Mouse (Mus musculus) limb, embryonic 12.5 days (tissue): ENCODE data around the gene Metrnl. TPM values are rescaled to one million over a fixed set of nuclear protein-coding genes. Genes with fewer than 3 reads are reported as not detected.
A peak's percentile ranks its signal among the peaks of the same experiment; 100 is the strongest.

Experiments used
- ATAC-seq: fragments of 200-750 bp; cut with Nextera tagmentation; 2 replicates; pipeline ENCODE4 v1.8.0; 2017; ENCODE audit warnings: low read depth, moderate TSS enrichment; ENCODE audit not compliant: insufficient number of reproducible peaks, insufficient read depth, low FRiP score, low TSS enrichment
- H3K27ac ChIP-seq: fragments of 300-500 bp; sonication (generic); 2 replicates; pipeline ENCODE4 v1.5.1; 2016; ENCODE audit warnings: mild to moderate bottlenecking, moderate library complexity
- H3K27me3 ChIP-seq: fragments of 300-500 bp; sonication (generic); 2 replicates; pipeline ENCODE4 v1.6.1; 2016; ENCODE audit warnings: mild to moderate bottlenecking, moderate library complexity
- H3K36me3 ChIP-seq: fragments of 300-500 bp; sonication (generic); 2 replicates; pipeline ENCODE4 v1.6.1; 2016; ENCODE audit warnings: mild to moderate bottlenecking, moderate library complexity
- H3K4me1 ChIP-seq: fragments of 300-500 bp; sonication (generic); replicated peaks from 2 replicates; pipeline ENCODE4 v1.6.1; 2016
- H3K4me2 ChIP-seq: fragments of 300-500 bp; sonication (generic); 2 replicates; pipeline ENCODE4 v1.6.1; 2016; ENCODE audit warnings: mild to moderate bottlenecking, moderate library complexity
- H3K4me3 ChIP-seq: fragments of 300-500 bp; sonication (generic); replicated peaks from 2 replicates; pipeline ENCODE4 v1.5.1; 2016; ENCODE audit warnings: mild to moderate bottlenecking
- H3K9ac ChIP-seq: fragments of 300-500 bp; sonication (generic); replicated peaks from 2 replicates; pipeline ENCODE4 v1.6.1; 2016; ENCODE audit warnings: mild to moderate bottlenecking, moderate library complexity
- H3K9me3 ChIP-seq: fragments of 300-500 bp; sonication (generic); 2 replicates; pipeline ENCODE4 v1.6.1; 2016; ENCODE audit warnings: mild to moderate bottlenecking, moderate library complexity
- WGBS: fragments of 180-500 bp; shearing (Covaris S2); methylation state at CpG from one replicate; pipeline ENCODE4 v1.1.7; 2016; 5-methylcytosine and 5-hydroxymethylcytosine counted together
- polyA plus RNA-seq: library from polyadenylated mRNA; unstranded; fragments of >200 nt; fragmentation: Nextera tagmentation; extraction: Ambion mirVana; gene quantifications from 2 replicates; pipeline ENCODE4 v1.2.1, GENCODE M21; 2016

The Metrnl gene
- polyA plus RNA-seq, 1 experiment from 2014 or later, result 7.5 TPM

DNA sequence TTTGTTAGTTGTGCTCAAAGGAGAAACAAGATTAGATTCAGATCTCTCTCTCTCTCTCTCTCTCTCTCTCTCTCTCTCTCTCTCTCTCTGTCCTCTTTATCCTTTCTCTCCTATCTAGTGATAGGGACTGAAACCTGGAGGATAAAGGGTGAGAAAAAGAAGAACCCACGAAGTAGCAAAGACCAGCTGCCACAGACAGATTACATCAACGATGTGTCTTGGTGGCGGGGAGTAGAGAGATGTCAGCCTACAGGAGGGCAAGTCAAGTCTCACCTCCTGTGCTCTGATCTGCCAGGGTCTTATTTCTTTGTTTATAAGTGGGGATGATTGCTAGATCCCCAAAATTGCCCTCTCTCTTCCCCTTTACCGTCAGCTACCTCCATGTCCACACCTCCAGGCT, 7.9 kb downstream of the Metrnl start:
- Histone ChIP-seq H3K4me3 (no peak overlapping the region), H3K27me3 (peaks cover 13% of the 10 kb centered on the region), H3K27ac (no peak overlapping the region), H3K36me3 (no peaks in the 10 kb centered on the region), H3K9me3 (no peaks in the 10 kb centered on the region), H3K4me2 (no peak overlapping the region), H3K4me1 (peaks cover 27% of the 10 kb centered on the region), H3K9ac (no peak overlapping the region)
- WGBS, result 67% methylated on average over 4 of the region's 4 CpGs
- no peak for ATAC-seq

DNA sequence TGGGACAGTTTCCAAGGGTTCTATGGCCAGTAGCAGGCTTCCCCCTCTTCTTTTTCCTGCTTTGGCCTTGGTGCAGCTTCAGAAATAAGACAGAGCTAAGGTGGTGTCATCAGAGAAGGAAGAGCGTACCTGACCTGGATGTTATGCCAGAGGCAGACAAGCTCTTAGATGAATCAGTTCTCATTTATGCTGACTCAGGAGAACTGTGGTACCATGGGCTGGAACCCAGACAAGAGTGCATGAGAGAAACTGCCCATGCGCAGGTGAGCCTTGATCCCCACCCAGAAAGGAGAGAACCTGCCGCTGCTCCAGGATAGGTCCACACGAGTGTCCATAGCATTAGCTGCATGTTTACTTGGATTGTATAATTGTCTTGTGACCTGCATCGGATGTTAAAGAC, 8.9 kb downstream of the Metrnl start:
- H3K27me3 ChIP-seq, result peaks cover 3% of the 10 kb centered on the region
- H3K9ac ChIP-seq, result no peak overlapping the region
- peaks cover 24% of the 10 kb centered on the region for H3K4me1 ChIP-seq
- ATAC-seq, result no peak
- no peaks in the 10 kb centered on the region for H3K9me3 ChIP-seq
- WGBS, result 94% methylated on average over 5 of the region's 5 CpGs
- H3K36me3 ChIP-seq, result no peaks in the 10 kb centered on the region
- H3K4me3 ChIP-seq, result no peak overlapping the region
- H3K4me2 ChIP-seq, result no peak overlapping the region
- no peak overlapping the region for H3K27ac ChIP-seq

DNA sequence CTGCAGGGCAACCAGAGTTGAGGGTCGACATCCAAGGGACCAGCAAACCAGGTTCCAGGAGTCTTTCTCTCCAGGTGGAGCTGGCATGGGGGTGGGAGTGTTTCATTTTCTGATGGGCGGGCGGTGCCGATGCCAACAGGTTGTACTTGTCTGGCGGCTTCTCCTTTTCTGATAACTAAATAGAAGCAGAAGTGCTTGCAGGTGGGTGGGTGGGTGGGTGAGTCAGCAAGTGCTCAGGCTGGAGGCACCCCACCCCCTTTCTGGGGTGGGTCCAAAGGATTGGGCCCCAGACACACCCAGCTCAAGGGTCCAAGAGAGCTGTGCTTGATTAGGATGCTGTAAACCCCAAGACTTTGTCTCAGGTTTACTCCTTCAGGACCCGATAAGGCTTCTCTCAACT, 11.6 kb downstream of the Metrnl start:
- H3K36me3 ChIP-seq, result peaks cover 5% of the 10 kb centered on the region; the same call in 1 of the 2 replicates
- 89% methylated on average over 6 of the region's 6 CpGs for WGBS
- H3K27me3 ChIP-seq, result no peaks in the 10 kb centered on the region
- H3K4me1 ChIP-seq, result 0 out of 2 replicates have a peak, but pooled peaks cover 1% of the 10 kb centered on the region
- H3K4me3 ChIP-seq, result no peak overlapping the region
- no peak overlapping the region for H3K9ac ChIP-seq
- no peak overlapping the region for H3K4me2 ChIP-seq
- no peak for ATAC-seq
- H3K27ac ChIP-seq, result no peak overlapping the region
- H3K9me3 ChIP-seq, result no peaks in the 10 kb centered on the region

DNA sequence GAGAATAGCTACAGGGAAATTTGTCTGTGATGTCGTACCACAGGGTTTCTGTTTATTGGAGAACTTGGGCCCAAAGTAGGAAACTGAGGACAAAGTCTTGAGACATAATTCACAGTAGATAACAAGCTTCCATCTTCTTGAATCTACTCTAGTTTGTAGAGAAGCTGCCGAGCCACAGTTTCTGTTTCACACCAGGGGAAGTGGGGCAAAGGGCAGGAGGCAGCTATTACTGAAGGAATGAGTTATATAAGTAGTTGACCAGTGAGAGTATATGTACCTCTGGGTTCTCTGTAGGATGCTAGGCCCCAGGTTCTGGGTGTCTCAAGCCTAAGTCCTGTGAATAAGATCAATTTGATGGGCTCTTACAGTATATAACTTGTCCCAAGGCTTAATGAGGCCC, 12.2 kb downstream of the Metrnl start:
- H3K4me2 ChIP-seq, result no peak overlapping the region
- peaks cover 5% of the 10 kb centered on the region; the same call in 1 of the 2 replicates for H3K36me3 ChIP-seq
- no peak overlapping the region for H3K4me3 ChIP-seq
- no peak overlapping the region for H3K9ac ChIP-seq
- H3K27me3 ChIP-seq, result no peaks in the 10 kb centered on the region
- no peak overlapping the region for H3K27ac ChIP-seq
- ATAC-seq, result no peak
- H3K4me1 ChIP-seq, result no peaks in the 10 kb centered on the region
- 87% methylated on average over 2 of the region's 2 CpGs for WGBS
- no peaks in the 10 kb centered on the region for H3K9me3 ChIP-seq

DNA sequence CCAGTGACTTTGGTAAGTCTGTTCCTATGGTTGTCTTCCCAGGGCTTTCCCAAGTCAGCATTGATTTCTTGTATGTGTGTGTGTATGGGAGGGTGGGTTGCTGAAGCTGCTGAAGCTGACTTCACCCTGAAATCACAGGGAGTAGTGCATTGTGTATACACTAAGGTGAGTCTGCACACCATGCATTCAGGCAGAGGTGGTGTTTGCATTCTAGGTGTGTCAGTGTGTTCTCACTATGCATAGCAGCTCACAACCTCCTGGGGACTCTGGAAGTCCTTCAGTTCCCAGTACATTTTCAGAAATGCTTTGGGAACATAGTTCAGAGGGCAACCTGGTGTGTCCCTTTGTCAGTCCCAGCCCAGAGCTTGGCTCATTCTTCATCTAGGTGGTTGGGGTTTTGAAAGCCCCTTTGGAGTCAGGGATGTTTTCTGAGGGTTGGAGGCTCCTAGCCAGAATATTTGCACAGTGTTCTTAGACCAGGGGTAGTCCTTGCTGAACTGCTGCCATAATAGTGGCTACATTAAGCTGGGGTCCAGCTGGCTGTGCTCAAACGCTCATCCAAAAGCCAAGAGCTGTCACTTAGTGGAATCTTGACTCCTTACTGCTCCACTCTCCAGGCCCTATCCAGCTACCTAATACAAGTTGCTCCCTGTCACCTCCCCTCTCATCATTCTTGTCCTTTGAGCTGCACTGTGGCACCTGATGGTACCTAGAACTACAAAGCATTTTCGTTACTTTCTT, 13.6 kb downstream of the Metrnl start:
- H3K9ac ChIP-seq, result no peak overlapping the region
- no peak overlapping the region for H3K4me3 ChIP-seq
- H3K27me3 ChIP-seq, result no peaks in the 10 kb centered on the region
- 85% methylated on average over 2 of the region's 2 CpGs for WGBS
- no peaks in the 10 kb centered on the region for H3K9me3 ChIP-seq
- peaks cover 5% of the 10 kb centered on the region; the same call in 1 of the 2 replicates for H3K36me3 ChIP-seq
- H3K4me1 ChIP-seq, result no peaks in the 10 kb centered on the region
- ATAC-seq, result no peak
- H3K27ac ChIP-seq, result no peak overlapping the region
- H3K4me2 ChIP-seq, result no peak overlapping the region

DNA sequence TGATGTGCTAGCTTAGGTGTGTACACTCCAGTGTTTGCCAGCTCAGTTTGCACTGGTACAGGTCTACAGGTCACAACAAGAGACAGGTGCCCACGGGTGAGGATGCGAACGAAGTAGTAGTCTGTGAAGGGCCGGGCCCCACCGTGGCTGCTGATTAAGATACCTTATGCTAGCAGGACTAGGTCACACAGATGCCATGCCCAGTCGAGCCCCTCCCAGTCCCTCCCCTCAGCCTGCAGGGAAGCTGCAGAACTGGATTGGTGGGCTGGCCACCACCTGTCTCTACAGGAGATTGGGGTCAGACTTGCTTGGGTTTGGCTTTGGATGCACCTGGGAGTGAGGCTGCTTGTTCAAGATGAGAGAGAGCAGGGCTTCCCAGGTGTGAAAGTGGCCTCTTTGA, 16.4 kb downstream of the Metrnl start:
- H3K4me3 ChIP-seq, result no peak overlapping the region
- 52% methylated on average over 6 of the region's 6 CpGs for WGBS
- H3K9me3 ChIP-seq, result no peaks in the 10 kb centered on the region
- no peak overlapping the region for H3K4me2 ChIP-seq
- peaks cover 5% of the 10 kb centered on the region; the same call in 1 of the 2 replicates for H3K36me3 ChIP-seq
- no peak overlapping the region for H3K27ac ChIP-seq
- no peak overlapping the region for H3K9ac ChIP-seq
- H3K27me3 ChIP-seq, result no peaks in the 10 kb centered on the region
- H3K4me1 ChIP-seq, result no peaks in the 10 kb centered on the region
- ATAC-seq, result no peak

DNA sequence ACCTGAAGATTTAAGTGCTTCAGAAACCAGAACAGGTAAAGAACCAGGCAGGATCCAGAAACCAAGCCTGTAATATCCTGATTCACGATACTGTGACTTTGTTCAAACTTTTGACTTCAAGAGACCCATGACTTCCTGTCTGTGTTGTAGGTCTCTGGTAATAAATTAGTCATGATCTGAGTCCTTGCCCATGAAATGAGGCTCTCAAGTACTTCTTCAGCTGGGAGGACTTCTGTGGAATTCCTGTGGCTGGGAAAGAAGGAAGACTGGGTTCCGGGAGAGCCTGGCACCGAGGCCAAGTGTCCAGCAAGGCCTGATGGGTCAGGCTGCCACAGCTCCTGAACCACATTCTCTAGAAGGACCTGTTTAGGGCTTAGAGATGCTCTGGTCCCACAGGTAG, 19.4 kb downstream of the Metrnl start:
- H3K9ac ChIP-seq, result no peak overlapping the region
- H3K4me1 ChIP-seq, result no peaks in the 10 kb centered on the region
- no peak overlapping the region for H3K4me3 ChIP-seq
- ATAC-seq, result no peak
- H3K27ac ChIP-seq, result no peak overlapping the region
- peaks cover 2% of the 10 kb centered on the region; the same call in 1 of the 2 replicates for H3K36me3 ChIP-seq
- WGBS, result 82% methylated on average over 3 of the region's 3 CpGs
- H3K27me3 ChIP-seq, result no peaks in the 10 kb centered on the region
- H3K9me3 ChIP-seq, result no peaks in the 10 kb centered on the region
- no peak overlapping the region for H3K4me2 ChIP-seq

DNA sequence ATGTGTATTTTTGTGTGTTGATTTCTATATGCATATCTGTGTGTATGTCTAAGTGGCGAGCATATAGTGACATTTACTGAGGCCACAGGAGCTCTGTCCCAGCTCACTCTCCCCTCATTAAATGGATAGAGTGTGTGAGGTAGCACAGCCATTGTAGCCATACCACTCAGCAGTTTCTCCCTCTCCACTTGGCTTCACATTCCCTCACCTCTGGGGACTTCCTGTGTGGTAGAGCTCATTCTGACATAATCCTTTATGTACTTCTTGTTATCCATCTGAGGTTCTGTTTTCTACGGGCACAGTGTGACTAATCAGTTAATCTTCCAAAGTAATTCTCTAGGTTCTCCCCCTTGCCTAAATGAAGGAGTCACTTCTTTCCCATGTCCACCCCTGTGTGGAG, 21.1 kb downstream of the Metrnl start:
- no peak for ATAC-seq
- H3K4me2 ChIP-seq, result no peak overlapping the region
- H3K27me3 ChIP-seq, result no peaks in the 10 kb centered on the region
- H3K4me1 ChIP-seq, result no peaks in the 10 kb centered on the region
- no peaks in the 10 kb centered on the region for H3K36me3 ChIP-seq
- no peaks in the 10 kb centered on the region for H3K9me3 ChIP-seq
- H3K4me3 ChIP-seq, result no peak overlapping the region
- no peak overlapping the region for H3K9ac ChIP-seq
- WGBS, result 77% methylated on average over 2 of the region's 2 CpGs
- no peak overlapping the region for H3K27ac ChIP-seq

DNA sequence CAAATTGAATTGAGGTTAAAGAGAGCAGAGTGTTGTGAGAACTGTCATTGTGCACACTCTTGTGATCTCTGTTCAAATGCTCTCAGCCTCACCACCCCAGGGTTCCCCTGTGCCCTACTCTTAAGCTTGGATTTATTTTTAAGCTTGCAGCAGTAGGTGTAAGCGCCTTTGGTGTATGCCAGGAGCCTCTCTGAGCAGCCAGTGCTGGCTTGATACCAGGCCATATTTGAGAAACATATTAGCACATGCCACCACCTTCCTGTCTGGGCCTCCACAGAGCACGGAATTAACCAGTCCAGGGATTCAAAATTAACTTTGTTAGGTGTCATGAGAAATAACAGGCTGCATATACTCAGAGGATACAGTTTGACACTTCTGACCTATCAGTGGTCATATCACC, 25.3 kb downstream of the Metrnl start:
- Histone ChIP-seq H3K9ac (no peak overlapping the region), H3K36me3 (no peaks in the 10 kb centered on the region), H3K9me3 (no peaks in the 10 kb centered on the region), H3K4me3 (no peak overlapping the region), H3K27ac (no peak overlapping the region), H3K4me1 (no peaks in the 10 kb centered on the region), H3K4me2 (no peak overlapping the region), H3K27me3 (no peaks in the 10 kb centered on the region)
- 77% methylated on average over 2 of the region's 2 CpGs for WGBS
- ATAC-seq, result no peak

DNA sequence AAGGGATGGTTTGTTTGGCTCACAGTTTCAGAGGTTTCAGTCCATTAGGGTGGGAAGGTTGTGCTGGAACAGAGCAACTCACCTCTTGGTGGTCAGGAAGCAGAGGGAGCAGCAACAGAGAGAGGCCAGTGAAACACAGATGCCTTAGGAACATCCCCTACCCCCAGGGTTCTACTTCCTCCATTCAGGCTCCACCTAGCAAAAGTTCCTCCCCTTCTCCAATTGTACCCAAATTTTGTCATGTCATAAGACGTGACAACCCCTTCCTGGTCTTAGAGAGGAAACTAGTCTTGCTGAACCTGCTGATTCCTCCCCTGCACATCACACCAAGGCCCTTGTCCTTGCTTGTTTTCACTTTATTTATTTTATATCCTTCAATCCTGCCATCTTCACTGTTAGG, 32.8 kb downstream of the Metrnl start:
- no peak overlapping the region for H3K27ac ChIP-seq
- H3K9me3 ChIP-seq, result no peaks in the 10 kb centered on the region
- no peak overlapping the region for H3K9ac ChIP-seq
- H3K4me3 ChIP-seq, result no peak overlapping the region
- ATAC-seq, result no peak
- peaks cover 18% of the 10 kb centered on the region for H3K4me1 ChIP-seq
- no peaks in the 10 kb centered on the region for H3K36me3 ChIP-seq
- no peak overlapping the region for H3K4me2 ChIP-seq
- WGBS, result 65% methylated on average over 1 of the region's 1 CpGs
- H3K27me3 ChIP-seq, result no peaks in the 10 kb centered on the region

DNA sequence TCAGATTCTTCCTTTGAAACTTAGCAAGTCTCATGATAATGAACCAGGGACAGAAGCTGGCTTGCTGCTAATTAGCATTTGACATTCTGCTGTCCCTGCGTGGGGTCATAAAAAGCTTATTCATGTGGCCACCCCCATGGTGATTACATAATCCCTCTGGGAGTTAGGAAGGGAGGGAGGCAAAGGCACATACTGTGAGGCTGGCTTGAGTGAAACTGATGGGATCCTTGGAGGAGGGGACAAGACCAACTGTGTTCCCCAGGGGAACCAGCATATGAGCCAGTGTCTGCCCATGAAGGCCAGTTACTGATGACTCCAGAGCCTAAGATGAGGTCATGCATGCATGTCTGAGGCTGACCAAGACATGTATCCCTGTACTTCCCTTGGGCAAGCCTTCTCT, 33.5 kb downstream of the Metrnl start:
- Histone ChIP-seq H3K9ac (no peak overlapping the region), H3K27ac (no peak overlapping the region), H3K36me3 (no peaks in the 10 kb centered on the region), H3K4me1 (peaks cover 18% of the 10 kb centered on the region), H3K27me3 (no peaks in the 10 kb centered on the region), H3K9me3 (no peaks in the 10 kb centered on the region), H3K4me2 (no peak overlapping the region), H3K4me3 (no peak overlapping the region)
- no peak for ATAC-seq
- 10% methylated on average over 1 of the region's 1 CpGs for WGBS

DNA sequence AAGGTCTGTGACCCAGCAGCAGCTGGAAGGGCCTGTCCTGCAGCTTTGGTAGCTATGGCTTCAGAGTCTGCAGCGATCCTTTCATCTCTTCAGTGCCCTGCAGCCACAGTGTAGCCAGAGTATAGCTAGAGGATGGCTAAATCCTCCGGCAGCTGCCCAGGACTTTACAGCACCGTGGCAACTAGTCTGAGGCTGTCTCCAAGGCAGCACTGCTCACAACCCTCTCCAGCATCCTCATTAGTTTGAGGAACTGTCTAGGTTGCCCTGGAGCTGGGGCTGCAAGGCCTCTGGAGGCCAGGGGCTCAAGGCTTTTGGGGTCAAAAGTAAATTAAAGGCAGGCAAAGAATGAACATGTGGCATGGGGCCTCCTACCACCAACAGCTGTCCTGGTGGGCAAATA, 37.3 kb downstream of the Metrnl start:
- Histone ChIP-seq H3K4me2 (no peak overlapping the region), H3K4me1 (peaks cover 27% of the 10 kb centered on the region), H3K9me3 (no peaks in the 10 kb centered on the region), H3K27me3 (no peaks in the 10 kb centered on the region), H3K27ac (peak overlapping the region; percentile 23; the same call in 1 of the 2 replicates), H3K4me3 (no peak overlapping the region), H3K36me3 (no peaks in the 10 kb centered on the region), H3K9ac (no peak overlapping the region; the same call in 1 of the 2 replicates)
- no peak for ATAC-seq
- WGBS, result 33% methylated on average over 3 of the region's 3 CpGs
